Mouse (Mus musculus) neural tube, embryonic 13.5 days (tissue): ENCODE measurements at regions not wholly inside any gene's neighbourhood (a gene's known extent, or its start where the extent isn't known, plus 50 kb on each side); places are given as distances from the start of the nearest gene placed in this dataset.
A peak's percentile ranks its signal among the peaks of the same experiment; 100 is the strongest.

Experiments
- ATAC-seq: fragments of 200-750 bp; cut with Nextera tagmentation; 2 replicates; pipeline ENCODE4 v1.8.0; 2017; ENCODE audit warnings: low read depth, mild to moderate bottlenecking, moderate TSS enrichment, moderate library complexity
- H3K27ac ChIP-seq: fragments of 300-500 bp; sonication (generic); replicated peaks from 2 replicates; pipeline ENCODE4 v1.5.1; 2015; ENCODE audit warnings: moderate library complexity, mild to moderate bottlenecking, inconsistent platforms
- H3K27me3 ChIP-seq: fragments of 300-500 bp; sonication (generic); 2 replicates; pipeline ENCODE4 v1.6.1; 2015; ENCODE audit warnings: mild to moderate bottlenecking, inconsistent platforms
- H3K36me3 ChIP-seq: fragments of 300-500 bp; sonication (generic); 2 replicates; pipeline ENCODE4 v1.6.1; 2015; ENCODE audit warnings: mild to moderate bottlenecking, inconsistent platforms
- H3K4me1 ChIP-seq: fragments of 300-500 bp; sonication (generic); replicated peaks from 2 replicates; pipeline ENCODE4 v1.6.1; 2015; ENCODE audit warnings: inconsistent platforms
- H3K4me2 ChIP-seq: fragments of 300-500 bp; sonication (generic); 2 replicates; pipeline ENCODE4 v1.6.1; 2015; ENCODE audit warnings: inconsistent platforms, mild to moderate bottlenecking, moderate library complexity
- H3K4me3 ChIP-seq: fragments of 300-500 bp; sonication (generic); 2 replicates; pipeline ENCODE4 v1.5.1; 2015; ENCODE audit warnings: mild to moderate bottlenecking, inconsistent platforms
- H3K9ac ChIP-seq: fragments of 300-500 bp; sonication (generic); 2 replicates; pipeline ENCODE4 v1.6.1; 2015; ENCODE audit warnings: moderate library complexity, mild to moderate bottlenecking, inconsistent platforms
- H3K9me3 ChIP-seq: fragments of 300-500 bp; sonication (generic); 2 replicates; pipeline ENCODE4 v1.6.1; 2016; ENCODE audit warnings: inconsistent platforms
- WGBS: fragments of 180-500 bp; shearing (Covaris S2); methylation state at CpG from one replicate; pipeline ENCODE4 v1.1.7; 2015; 5-methylcytosine and 5-hydroxymethylcytosine counted together

DNA sequence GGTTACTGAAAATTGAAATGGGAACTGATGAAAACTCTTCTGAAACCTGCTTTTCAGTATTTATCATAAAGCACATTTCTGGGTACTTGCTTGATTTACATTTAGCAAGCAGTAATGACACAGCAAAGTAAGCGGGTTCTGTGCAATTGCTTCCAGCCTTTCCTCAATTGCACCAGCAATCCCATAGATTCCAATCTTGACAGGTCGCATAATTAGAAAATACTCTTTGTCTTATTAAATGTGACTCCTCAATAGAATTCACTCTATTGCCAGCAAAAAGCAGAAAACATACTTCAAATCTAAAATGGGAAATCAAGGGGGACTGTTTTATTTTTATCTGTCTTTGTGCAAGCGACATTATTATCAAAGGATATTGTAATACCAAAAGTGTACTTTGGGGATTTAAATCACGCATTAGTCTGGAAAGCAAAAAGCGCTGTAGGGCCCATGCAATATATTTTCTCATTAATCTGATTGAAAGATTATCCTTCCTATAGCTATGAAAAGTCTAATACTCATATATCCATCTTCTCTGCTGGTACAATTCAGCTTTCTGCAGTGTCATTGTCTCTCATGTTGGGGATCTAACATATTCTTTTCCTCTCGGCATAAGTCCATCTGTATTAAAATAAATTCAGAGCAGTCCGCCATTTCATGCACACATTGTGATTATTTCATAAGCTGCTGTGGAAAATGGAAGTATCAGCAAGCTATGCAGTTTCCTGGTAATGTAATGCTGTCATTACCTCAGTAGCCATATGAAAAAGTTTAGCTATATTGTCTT lies 1305.8 kb upstream of the Gm8797 start:
- Histone ChIP-seq H3K27ac (peak overlapping the region; percentile 52; the same call in 1 of the 2 replicates), H3K9ac (no peak overlapping the region), H3K4me1 (no peaks in the 10 kb centered on the region), H3K27me3 (no peaks in the 10 kb centered on the region), H3K4me3 (no peak overlapping the region), H3K4me2 (no peak overlapping the region), H3K36me3 (no peaks in the 10 kb centered on the region), H3K9me3 (no peaks in the 10 kb centered on the region)
- peak; percentile 50; the same call in 1 of the 2 replicates for ATAC-seq
- WGBS, result 59% methylated on average over 7 of the region's 7 CpGs

DNA sequence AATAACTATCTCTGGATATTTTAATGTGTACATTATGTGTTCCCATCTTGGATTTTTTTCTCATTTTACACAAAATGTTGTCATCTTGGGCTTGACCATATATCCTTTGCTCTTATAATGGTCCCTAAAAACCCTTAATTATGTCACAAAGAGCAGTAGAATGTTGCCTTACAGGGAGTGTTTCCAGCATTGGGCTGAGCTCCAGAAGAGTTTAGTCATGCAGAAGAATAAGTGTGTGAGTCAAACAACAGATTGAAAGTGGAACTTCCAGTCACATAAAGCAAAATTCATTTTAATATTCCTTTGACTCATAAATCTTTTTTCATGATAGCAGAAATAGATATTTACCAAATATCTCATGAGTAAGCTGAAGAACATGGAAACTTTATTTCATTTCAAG lies 1282.6 kb upstream of the Gm8797 start:
- Histone ChIP-seq H3K9me3 (no peaks in the 10 kb centered on the region), H3K9ac (no peak overlapping the region), H3K36me3 (no peaks in the 10 kb centered on the region), H3K4me2 (no peak overlapping the region), H3K4me3 (no peak overlapping the region), H3K27me3 (no peaks in the 10 kb centered on the region), H3K27ac (no peak overlapping the region), H3K4me1 (no peaks in the 10 kb centered on the region)
- no peak for ATAC-seq
